ENCODE assay signal across 32 mouse cellular contexts in genomic region chr16:96655548-96655947, GRCm38 (mm10).
"Had no signal": no experiment of that assay in that cellular context is flagged by ENCODE, and none has a peak within 500 bp of the region (broad histone marks: within the 10 kb centered on the region; RNA-seq: fewer than 3 reads in every experiment).

No protein-coding gene starts in this region.

- H3K9ac ChIP-seq: heart, embryonic 12.5 days; heart, embryonic 13.5 days; heart, embryonic 15.5 days; hindbrain, embryonic 12.5 days; hindbrain, embryonic 13.5 days; hindbrain, embryonic 14.5 days; hindbrain, embryonic 15.5 days; intestine, embryonic 15.5 days; kidney, embryonic 15.5 days had no signal

- H3K9me3 ChIP-seq: heart, embryonic 10.5 days; heart, embryonic 12.5 days; heart, embryonic 13.5 days; heart, embryonic 15.5 days; hindbrain, embryonic 10.5 days; hindbrain, embryonic 12.5 days; hindbrain, embryonic 13.5 days; hindbrain, embryonic 15.5 days; intestine, embryonic 15.5 days; kidney, embryonic 15.5 days had no signal

- H3K4me1 ChIP-seq: heart, embryonic 10.5 days; heart, embryonic 12.5 days; heart, embryonic 13.5 days; heart, embryonic 15.5 days; hindbrain, embryonic 10.5 days; hindbrain, embryonic 13.5 days; intestine, embryonic 15.5 days; kidney, embryonic 15.5 days had no signal

- H3K36me3 ChIP-seq: heart, embryonic 10.5 days; heart, embryonic 12.5 days; heart, embryonic 13.5 days; heart, embryonic 15.5 days; hindbrain, embryonic 10.5 days; hindbrain, embryonic 12.5 days; intestine, embryonic 15.5 days; kidney, embryonic 15.5 days had no signal

- H3K27me3 ChIP-seq: heart, embryonic 12.5 days; heart, embryonic 13.5 days; heart, embryonic 15.5 days; hindbrain, embryonic 12.5 days; hindbrain, embryonic 13.5 days; hindbrain, embryonic 15.5 days; intestine, embryonic 15.5 days had no signal

- DNase-seq: heart, postnatal 10 days; heart, postnatal 14 days; heart, postnatal 36 days; heart, postnatal 4 days; kidney, adult 11 months; kidney, adult 18-20 months; kidney, adult 2 months; kidney, adult 8-10 months; kidney, adult 9 months; kidney, postnatal 10 days; kidney, postnatal 14 days; kidney, postnatal 25 days; kidney, postnatal 36 days; kidney, postnatal 4 days; layer of hippocampus, adult 9-11 months; layer of hippocampus, postnatal 36 days had no signal

- H3K27ac ChIP-seq: heart, embryonic 10.5 days; heart, embryonic 13.5 days; heart, embryonic 15.5 days; hindbrain, embryonic 10.5 days; hindbrain, embryonic 12.5 days; hindbrain, embryonic 13.5 days; hindbrain, embryonic 14.5 days; hindbrain, embryonic 15.5 days; hindbrain, postnatal 0 days; intestine, embryonic 15.5 days; kidney, embryonic 15.5 days; kidney, postnatal 0 days; layer of hippocampus, adult 2 months; left cerebral cortex, adult 2 months had no signal

- H3K4me3 ChIP-seq: heart, embryonic 10.5 days; heart, embryonic 12.5 days; heart, embryonic 13.5 days; heart, embryonic 15.5 days; hindbrain, embryonic 10.5 days; hindbrain, embryonic 12.5 days; hindbrain, embryonic 13.5 days; hindbrain, embryonic 15.5 days; intestine, embryonic 15.5 days; kidney, embryonic 15.5 days; layer of hippocampus, adult 2 months; left cerebral cortex, adult 2 months had no signal

- H3K4me2 ChIP-seq: heart, embryonic 11.5 days; heart, embryonic 12.5 days; heart, embryonic 13.5 days; heart, embryonic 15.5 days; hindbrain, embryonic 12.5 days; hindbrain, embryonic 13.5 days; hindbrain, embryonic 14.5 days; hindbrain, embryonic 15.5 days; intestine, embryonic 15.5 days; kidney, embryonic 15.5 days had no signal
